Mouse (Mus musculus): ENCODE data around the gene Pigf.
"Not testable (repeated sequence)": the region's sequence is repeated elsewhere in the genome, so short reads cannot be mapped to it uniquely, and the experiment has no call there.

DNA sequence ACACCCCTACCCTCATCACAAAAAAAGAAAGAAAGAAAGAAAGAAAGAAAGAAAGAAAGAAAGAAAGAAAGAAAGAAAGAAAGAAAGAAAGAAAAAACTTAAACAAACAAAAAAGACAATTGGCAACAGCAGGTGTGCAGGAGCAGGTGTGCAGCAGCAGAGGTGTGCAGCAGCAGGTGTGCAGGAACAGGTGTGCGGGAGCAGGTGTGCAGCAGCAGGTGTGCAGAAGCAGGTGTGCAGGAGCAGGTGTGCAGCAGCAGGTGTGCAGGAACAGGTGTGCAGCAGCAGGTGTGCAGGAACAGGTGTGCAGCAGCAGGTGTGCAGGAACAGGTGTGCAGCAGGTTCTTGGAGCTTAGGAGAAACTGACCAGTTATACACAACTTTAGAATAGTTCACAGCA is 47.0 kb upstream of the Pigf start:
- not testable (repeated sequence) for TF ChIP-seq POLR2A (IDR thresholded peaks at IDR 0.05; ENCODE audit: borderline replicate concordance, extremely low read depth, low read depth, low read length); CTCF (IDR thresholded peaks at IDR 0.05; ENCODE audit: insufficient read depth, low read length)
